Mouse (Mus musculus) heart, embryonic 13.5 days (tissue): ENCODE data around the gene Esyt3. TPM values are rescaled to one million over a fixed set of nuclear protein-coding genes. Genes with fewer than 3 reads are reported as not detected.

Experiments
- ATAC-seq: fragments of 200-750 bp; cut with Nextera tagmentation; 2 replicates; pipeline ENCODE4 v1.8.0; 2017; ENCODE audit warnings: moderate TSS enrichment; ENCODE audit not compliant: insufficient number of reproducible peaks, low FRiP score, low TSS enrichment; ENCODE audit errors: extremely low read depth
- H3K27ac ChIP-seq: fragments of 300-500 bp; sonication (generic); replicated peaks from 2 replicates; pipeline ENCODE4 v1.5.1; 2015; ENCODE audit warnings: moderate library complexity, mild to moderate bottlenecking, inconsistent platforms
- H3K27me3 ChIP-seq: fragments of 300-500 bp; sonication (generic); replicated peaks from 2 replicates; pipeline ENCODE4 v1.6.1; 2015; ENCODE audit warnings: mild to moderate bottlenecking, inconsistent platforms
- H3K36me3 ChIP-seq: fragments of 300-500 bp; sonication (generic); 2 replicates; pipeline ENCODE4 v1.6.1; 2015; ENCODE audit warnings: mild to moderate bottlenecking, inconsistent platforms
- H3K4me1 ChIP-seq: fragments of 300-500 bp; sonication (generic); 2 replicates; pipeline ENCODE4 v1.6.1; 2015; ENCODE audit warnings: inconsistent platforms
- H3K4me2 ChIP-seq: fragments of 300-500 bp; sonication (generic); 2 replicates; pipeline ENCODE4 v1.6.1; 2015; ENCODE audit warnings: inconsistent platforms, mild to moderate bottlenecking, moderate library complexity
- H3K4me3 ChIP-seq: fragments of 300-500 bp; sonication (generic); 2 replicates; pipeline ENCODE4 v1.5.1; 2015; ENCODE audit warnings: moderate library complexity, mild to moderate bottlenecking, inconsistent platforms
- H3K9ac ChIP-seq: fragments of 300-500 bp; sonication (generic); 2 replicates; pipeline ENCODE4 v1.6.1; 2015; ENCODE audit warnings: inconsistent platforms, mild to moderate bottlenecking, moderate library complexity
- H3K9me3 ChIP-seq: fragments of 300-500 bp; sonication (generic); 2 replicates; pipeline ENCODE4 v1.6.1; 2016; ENCODE audit warnings: inconsistent platforms
- WGBS: fragments of 180-500 bp; shearing (Covaris S2); methylation state at CpG from one replicate; pipeline ENCODE4 v1.1.7; 2015; ENCODE audit warnings: mixed read lengths; 5-methylcytosine and 5-hydroxymethylcytosine counted together
- polyA plus RNA-seq: library from polyadenylated mRNA; unstranded; fragments of >200 nt; fragmentation: Nextera tagmentation; extraction: Ambion mirVana; gene quantifications from 2 replicates; pipeline ENCODE4 v1.2.1, GENCODE M21; 2015

Gene Esyt3
- polyA plus RNA-seq, 1 experiment from 2014 or later, result 0.11 TPM

GRCm38 (mm10) chr9:99319343-99319951 is 38.9 kb downstream of the Esyt3 start:
- Histone ChIP-seq H3K27me3 (peaks cover 10% of the 10 kb centered on the region), H3K4me2 (no peak overlapping the region), H3K9ac (no peak overlapping the region), H3K9me3 (no peaks in the 10 kb centered on the region), H3K36me3 (no peaks in the 10 kb centered on the region), H3K4me1 (0 out of 2 replicates have a peak, but pooled peaks cover 7% of the 10 kb centered on the region), H3K4me3 (no peak overlapping the region), H3K27ac (no peak overlapping the region)
- no peak for ATAC-seq
- 44% methylated on average over 8 of the region's 8 CpGs for WGBS

DNA sequence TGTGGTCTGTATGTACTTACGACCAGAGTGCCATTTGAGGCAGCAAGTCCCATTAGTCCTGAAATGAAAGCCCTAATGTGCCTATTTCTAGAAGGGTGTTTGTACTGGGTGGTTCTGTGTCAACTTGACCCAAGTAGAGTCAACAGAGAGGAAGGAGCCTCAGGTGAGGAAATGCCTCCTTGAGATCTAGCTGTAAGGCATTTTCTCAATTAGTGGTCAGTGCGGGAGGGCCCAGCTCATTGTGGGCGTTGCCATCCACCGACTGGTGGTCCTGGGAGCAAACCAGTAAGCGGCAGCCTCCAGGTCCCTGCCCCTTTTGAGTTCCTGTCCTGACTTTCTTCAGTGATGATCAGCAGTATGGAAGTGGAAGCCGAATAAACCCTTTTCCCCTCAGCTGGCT is 52.1 kb downstream of the Esyt3 start:
- H3K9ac ChIP-seq, result no peak overlapping the region
- peaks cover 48% of the 10 kb centered on the region for H3K36me3 ChIP-seq
- no peak overlapping the region for H3K4me3 ChIP-seq
- H3K4me2 ChIP-seq, result no peak overlapping the region
- no peaks in the 10 kb centered on the region for H3K9me3 ChIP-seq
- no peaks in the 10 kb centered on the region for H3K4me1 ChIP-seq
- no peaks in the 10 kb centered on the region for H3K27me3 ChIP-seq
- WGBS, result 82% methylated on average over 6 of the region's 6 CpGs
- ATAC-seq, result no peak
- H3K27ac ChIP-seq, result no peak overlapping the region

DNA sequence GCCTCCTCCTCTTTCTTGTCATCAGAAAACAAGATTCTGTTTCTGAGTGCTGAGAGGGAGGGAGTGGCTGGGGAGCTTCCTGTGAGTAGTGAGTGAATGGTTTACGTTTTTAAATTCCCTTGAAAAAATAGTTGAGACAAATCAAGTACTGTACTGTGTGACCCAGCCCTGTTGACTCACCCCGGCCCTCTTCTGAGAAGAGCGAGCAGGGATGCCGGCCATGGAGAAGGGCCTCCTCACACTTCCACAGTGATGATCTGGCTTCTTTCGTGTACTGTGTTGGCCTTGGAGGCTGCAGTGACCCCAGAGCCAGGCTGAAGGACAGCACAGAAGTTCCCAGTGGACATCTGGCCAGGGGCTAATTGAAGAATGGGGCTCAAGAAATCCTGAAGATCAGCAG is 54.1 kb downstream of the Esyt3 start:
- Histone ChIP-seq H3K4me2 (no peak overlapping the region), H3K4me3 (no peak overlapping the region), H3K36me3 (peaks cover 53% of the 10 kb centered on the region), H3K27me3 (no peaks in the 10 kb centered on the region), H3K27ac (no peak overlapping the region), H3K4me1 (no peaks in the 10 kb centered on the region), H3K9me3 (no peaks in the 10 kb centered on the region), H3K9ac (no peak overlapping the region)
- ATAC-seq, result no peak
- whole genome bisulfite sequencing, result 75% methylated on average over 5 of the region's 5 CpGs

Other genes starting within 250 kb of the Esyt3 start
- gene Pik3cb, start 217.9 kb downstream of the Esyt3 start, polyA plus RNA-seq, result 1.3 and 1.8 TPM in 2 replicates
- gene Faiml, start 121.3 kb downstream of the Esyt3 start, polyA plus RNA-seq, result not detected in 2 replicates
- gene Cep70, start 115.2 kb downstream of the Esyt3 start, polyA plus RNA-seq, result 21.2 and 24.5 TPM in 2 replicates
- 9.3 and 10.8 TPM in 2 replicates for gene Mras, start 78.8 kb upstream of the Esyt3 start, polyA plus RNA-seq
- gene Nme9, start 92.9 kb upstream of the Esyt3 start, polyA plus RNA-seq, result not detected in 2 replicates
- 18.0 and 19.4 TPM in 2 replicates for gene Armc8, start 210.3 kb upstream of the Esyt3 start, polyA plus RNA-seq
- 16.3 and 17.3 TPM in 2 replicates for gene Dbr1, start 217.2 kb upstream of the Esyt3 start, polyA plus RNA-seq